Mouse (Mus musculus) left cerebral cortex, adult 8-10 months (tissue): Measurements from ENCODE around the gene Cacnb3. TPM values are rescaled to one million over a fixed set of nuclear protein-coding genes. Genes with fewer than 3 reads are reported as not detected.
A peak's percentile ranks its signal among the peaks of the same experiment; 100 is the strongest.
"Not testable (repeated sequence)": the region's sequence is repeated elsewhere in the genome, so short reads cannot be mapped to it uniquely, and the experiment has no call there.

Experiments
- DNase-seq, 2 experiments: peaks; one replicate each; pipeline ENCODE4 v3.0.0; 2022; ENCODE audit warnings: low spot score in 2 of 2
- total RNA-seq, 4 experiments: library from RNA; stranded (reverse); gene quantifications; 2 replicates each; pipeline ENCODE4 v1.2.4; 2022

The Cacnb3 gene
- total RNA-seq = 100 to 1,000 TPM; 212 to 229 (median 221) TPM

- no peak for DNase-seq
Observed at GRCm38 (mm10) chr15:98630540-98630939, at the start of gene Cacnb3. Gene Cacnb3 (plus strand): TSS chr15:98630840.

DNA sequence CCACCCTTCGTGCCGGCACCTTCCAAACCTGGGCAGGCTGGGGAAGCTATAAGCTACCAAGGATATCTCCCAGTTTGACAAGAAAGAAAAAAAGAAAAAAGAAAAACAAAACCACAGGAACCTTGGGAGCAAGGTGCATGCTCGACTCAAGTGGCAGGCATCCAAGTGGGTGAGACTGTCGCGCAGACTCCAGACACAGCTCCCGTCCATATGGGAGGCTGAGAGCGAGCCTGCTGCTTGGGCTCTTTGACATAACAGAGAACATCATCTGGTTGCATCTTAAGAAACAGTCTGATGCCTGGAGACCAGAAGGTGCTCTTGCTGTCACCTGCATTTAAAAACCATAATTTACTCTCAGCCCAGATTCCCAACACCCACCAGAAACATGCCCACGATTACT is 48.2 kb upstream of the Cacnb3 start:
- peak in 1 of 2 experiments; percentile 28 for DNase-seq

DNA sequence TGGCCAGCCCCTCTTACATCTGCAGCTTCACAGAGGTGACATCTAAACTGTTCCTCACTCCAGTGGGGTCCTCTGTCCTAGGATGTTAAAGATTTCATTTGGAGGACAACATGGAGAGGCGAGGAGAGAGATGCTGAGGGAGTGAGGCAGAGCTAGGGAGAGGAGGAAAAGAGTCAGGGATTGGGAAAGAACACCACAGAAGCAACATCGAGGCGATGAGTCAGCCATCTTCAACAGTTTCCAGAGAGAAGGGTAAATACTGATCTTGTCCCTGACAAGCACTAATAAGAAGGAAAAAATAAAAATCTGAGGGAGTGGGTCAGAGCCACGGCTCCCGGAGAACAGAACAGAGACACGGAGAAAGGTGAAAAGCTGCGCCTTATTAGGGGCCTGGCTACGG is 47.6 kb upstream of the Cacnb3 start:
- no peak for DNase-seq

DNA sequence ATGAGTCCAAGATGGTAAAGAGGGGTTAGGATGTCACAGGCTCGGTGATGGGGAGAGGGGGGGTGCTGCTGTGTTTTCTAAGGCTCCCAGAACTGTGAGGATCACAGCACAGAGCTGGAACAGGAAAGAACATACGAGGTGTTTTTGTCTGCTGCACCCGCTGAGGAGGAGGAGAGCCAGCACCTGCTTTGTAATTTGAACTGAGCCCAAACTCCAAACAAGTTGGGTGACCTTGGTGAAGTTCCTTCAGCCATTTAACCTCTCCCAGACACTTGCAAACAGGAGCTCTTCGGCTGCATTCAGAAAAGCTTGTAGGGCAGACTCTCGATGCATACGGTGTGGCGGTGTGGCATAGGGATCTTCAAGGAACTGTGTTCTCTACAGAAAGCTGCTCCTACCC is 45.2 kb upstream of the Cacnb3 start:
- DNase-seq = no peak

DNA sequence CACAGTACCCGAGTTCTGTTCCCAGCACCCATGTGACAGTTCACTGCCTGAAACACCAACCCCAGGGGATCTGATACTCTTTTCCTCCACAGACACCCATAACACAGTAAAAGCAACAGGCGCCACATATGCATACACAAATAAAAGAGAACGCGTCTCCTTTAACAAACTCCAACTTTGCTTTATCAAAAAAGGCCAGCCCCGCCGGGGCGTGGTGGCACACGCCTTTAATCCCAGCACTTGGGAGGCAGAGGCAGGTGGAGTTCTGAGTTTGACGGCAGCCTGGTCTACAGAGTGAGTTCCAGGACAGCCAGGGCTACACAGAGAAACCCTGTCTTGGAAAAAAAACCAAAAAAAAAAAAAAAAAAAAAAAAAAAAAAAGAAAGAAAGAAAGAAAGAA is 44.5 kb upstream of the Cacnb3 start:
- not testable (repeated sequence) for DNase-seq

- no peak for DNase-seq
Observed at GRCm38 (mm10) chr15:98587751-98588150, 42.9 kb upstream of the Cacnb3 start.

DNA sequence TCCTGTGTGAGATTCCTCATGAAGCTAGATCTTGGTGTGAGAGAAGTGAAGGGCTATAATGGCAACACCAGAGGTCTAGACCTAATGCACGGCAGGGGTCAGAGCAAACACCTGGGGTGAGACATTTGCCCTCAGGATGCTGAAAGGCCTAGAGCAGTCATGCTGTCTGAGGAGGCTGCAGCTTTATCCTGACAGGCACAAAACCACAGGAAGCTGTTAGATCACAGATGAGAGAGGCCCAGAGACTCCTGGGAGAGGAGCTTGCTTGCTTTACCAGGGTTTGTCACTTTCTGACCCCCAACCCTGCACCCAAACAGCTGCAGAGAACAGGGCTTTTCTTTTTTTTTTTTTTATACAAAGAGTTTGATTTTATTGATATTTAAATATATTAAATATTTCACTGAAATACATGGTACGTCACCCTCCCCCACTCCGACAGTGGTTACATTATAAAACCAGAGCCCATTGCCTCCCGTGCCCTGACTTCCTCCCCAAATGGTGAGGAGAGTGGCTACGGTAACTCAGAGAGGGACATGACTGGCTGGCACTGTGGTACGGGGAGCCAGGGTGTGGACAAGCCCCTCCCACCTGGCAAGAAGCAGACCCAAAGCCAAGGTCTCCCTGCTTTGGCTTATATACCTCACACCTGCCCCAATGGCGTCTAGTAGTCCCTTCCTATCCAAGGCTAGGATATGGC is 40.9 kb upstream of the Cacnb3 start:
- no peak for DNase-seq

GRCm38 (mm10) chr15:98591396-98591795 is 39.2 kb upstream of the Cacnb3 start:
- no peak for DNase-seq

DNA sequence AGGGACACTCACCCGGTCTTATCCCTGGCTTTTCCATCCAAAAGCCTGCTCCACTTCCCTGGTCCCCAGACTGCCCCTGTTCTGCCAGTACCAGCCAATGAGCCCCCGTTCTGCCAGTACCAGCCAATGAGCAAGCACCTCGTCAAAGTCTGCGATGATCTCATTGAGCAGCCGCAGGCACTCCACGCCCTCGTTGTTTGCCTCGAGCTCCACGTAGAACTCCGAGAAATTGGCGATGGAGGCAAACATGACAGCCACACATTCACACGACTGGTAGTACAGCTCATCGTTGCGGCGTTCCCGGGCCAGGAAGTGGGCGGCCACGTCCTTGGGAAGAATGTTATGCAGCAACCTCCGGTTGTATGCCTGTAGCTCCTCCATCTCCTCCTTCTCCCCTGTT is 36.4 kb upstream of the Cacnb3 start:
- peak in 1 of 2 experiments; percentile 55 for DNase-seq

DNA sequence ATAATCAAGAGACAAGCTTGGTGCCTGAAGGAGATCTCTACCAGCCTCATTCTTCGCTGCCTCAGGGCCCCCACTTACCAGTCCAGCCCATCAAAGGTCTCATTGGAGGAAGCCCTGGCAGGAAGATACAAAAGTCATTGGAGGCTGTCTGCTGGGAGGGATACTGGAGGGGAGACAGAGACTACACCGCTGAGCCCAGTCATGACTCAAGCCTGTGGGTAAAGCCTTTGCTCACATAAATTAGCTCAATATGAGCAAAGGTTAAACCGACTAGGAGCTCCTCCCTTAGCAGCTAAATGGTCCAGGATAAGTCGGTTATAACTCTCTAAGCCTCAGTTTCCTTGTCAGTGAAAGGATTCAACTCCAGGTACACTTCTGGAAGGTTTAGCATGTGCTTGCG is 35.6 kb upstream of the Cacnb3 start:
- DNase-seq = no peak

- DNase-seq = no peak
Observed at GRCm38 (mm10) chr15:98596609-98597008, 34.0 kb upstream of the Cacnb3 start.

DNA sequence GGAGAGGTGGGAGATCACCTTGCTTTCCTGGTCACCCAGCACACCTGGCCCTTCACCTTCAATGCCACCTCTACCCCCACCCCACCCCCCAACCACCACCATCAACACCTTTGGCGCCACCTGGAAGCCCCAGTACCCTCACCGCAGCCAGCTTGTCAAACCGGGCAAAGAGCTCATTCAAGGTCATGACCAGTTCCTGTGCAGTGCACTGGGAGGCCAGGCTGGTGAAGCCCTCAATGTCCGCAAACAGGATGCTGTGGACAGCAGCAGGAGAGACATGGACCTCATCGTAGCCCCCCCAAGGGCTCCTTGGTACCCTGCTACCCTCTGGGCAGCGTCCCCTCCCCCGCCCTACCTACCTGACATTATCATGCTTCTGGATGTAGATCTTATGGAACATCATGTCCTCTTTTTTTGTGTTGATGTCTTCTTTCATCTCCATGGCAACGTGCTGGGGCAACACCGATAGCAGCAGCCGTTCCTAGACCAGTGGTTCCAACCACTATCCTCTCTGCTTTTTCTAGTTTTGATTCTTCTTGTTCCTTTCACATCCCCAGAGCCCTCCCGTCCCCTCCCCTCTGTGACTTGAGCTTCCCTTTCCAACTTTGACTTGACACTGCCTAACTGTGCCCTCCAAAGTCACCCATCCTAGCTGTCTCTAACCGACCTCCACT is 30.5 kb upstream of the Cacnb3 start:
- no peak for DNase-seq

- no peak for DNase-seq
Observed at GRCm38 (mm10) chr15:98601832-98602190, 28.8 kb upstream of the Cacnb3 start.

DNA sequence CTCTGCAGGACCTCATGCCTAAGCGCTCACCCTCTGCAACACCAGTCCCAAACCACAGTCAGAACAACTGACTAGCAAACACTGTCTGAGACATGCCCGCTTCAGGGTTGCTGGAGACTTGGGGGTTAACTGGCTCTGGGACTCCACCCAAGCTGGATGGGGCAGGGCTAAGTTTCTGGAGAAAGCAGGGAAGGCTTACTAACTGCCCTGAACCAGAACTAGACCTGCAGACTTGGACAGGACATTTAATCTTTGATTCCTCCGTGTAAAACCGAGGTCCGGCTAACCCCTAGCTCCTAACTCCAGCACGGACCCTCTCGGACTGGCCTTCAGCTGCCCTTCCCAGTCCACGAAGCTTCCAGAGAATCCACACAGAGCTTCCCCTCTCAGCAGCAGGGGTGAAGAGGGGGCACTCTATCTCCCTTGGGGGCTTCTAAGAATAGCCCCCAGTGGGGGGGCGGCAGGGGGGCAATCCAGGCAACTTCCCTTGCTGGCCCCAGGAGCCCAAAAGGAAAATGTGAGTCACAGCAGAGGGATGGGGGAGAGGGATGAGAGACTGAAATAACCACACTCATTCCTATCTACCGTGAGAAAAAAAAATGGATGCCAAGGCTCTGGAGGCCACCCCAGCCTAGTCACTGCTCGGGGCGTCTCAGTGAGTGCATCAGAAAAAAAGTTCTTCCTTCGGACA is 28.3 kb upstream of the Cacnb3 start:
- DNase-seq = no peak

- DNase-seq = no peak
Observed at GRCm38 (mm10) chr15:98602921-98603458, 27.6 kb upstream of the Cacnb3 start.

- DNase-seq = no peak
Observed at GRCm38 (mm10) chr15:98604041-98604575, 26.5 kb upstream of the Cacnb3 start.

- no peak for DNase-seq
Observed at GRCm38 (mm10) chr15:98606051-98606536, 24.5 kb upstream of the Cacnb3 start.

DNA sequence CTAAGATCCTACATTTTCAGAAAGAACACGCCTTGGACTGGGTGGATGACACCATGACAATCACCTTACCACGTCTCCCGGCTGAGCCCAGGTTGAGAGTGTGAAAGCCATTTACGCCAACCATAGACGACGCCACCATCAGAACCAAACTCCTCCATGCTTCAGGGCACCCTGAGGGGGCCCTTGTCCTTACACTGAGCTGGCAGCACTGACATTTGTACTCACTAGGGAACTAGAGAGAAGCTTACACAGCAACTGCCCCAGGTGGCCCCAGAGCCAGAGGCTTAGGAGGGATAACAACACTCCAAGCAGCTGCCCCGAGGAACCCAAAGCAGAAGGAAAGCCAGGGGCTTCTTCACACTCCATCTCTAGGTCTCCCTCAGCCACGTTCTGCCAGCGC is 23.9 kb upstream of the Cacnb3 start:
- DNase-seq = no peak

DNA sequence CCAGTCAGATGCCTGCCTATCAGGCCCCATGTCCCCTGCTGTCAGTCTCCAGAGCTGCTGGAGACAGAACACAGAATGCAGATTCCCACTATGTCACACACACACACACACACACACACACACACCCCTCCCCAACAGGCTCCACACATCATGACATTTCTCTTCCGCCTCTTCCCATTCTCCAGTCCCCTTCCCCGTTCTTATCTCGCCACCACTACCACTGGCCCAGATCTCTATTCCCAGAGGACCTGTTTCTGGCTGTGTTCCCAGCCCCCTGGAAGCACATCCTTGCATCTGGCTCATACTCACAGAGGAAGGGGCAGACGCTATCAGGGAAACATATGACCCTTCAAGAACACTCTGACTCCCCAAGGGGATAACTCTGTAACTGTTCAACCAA is 23.1 kb upstream of the Cacnb3 start:
- DNase-seq = no peak

- DNase-seq = no peak
Observed at GRCm38 (mm10) chr15:98608058-98608783, 22.4 kb upstream of the Cacnb3 start.

GRCm38 (mm10) chr15:98608784-98609250 is 21.8 kb upstream of the Cacnb3 start:
- DNase-seq = no peak
